Mouse (Mus musculus) bone marrow macrophage, adult 2 months (primary cell): ENCODE results near the gene Wars. TPM values are rescaled to one million over a fixed set of nuclear protein-coding genes. Genes with fewer than 3 reads are reported as not detected.

ENCODE experiments used
- H3K27ac ChIP-seq: 2 replicates; pipeline ENCODE4 v1.5.1; 2012; ENCODE audit warnings: low read depth, low read length; ENCODE audit not compliant: insufficient read depth
- H3K4me1 ChIP-seq: 2 replicates; pipeline ENCODE4 v1.6.1; 2012; ENCODE audit warnings: low read length; ENCODE audit not compliant: control insufficient read depth, insufficient read depth
- H3K4me3 ChIP-seq: 2 replicates; pipeline ENCODE4 v1.5.1; 2012; ENCODE audit warnings: mild to moderate bottlenecking, low read length, moderate library complexity; ENCODE audit not compliant: insufficient read depth
- CTCF ChIP-seq: IDR thresholded peaks from 2 replicates; pipeline ENCODE4 v1.5.1; 2012; ENCODE audit warnings: low read depth, mild to moderate bottlenecking, low read length, moderate library complexity
- POLR2A ChIP-seq: IDR thresholded peaks from 2 replicates; pipeline ENCODE4 v1.6.1; 2012; ENCODE audit warnings: mild to moderate bottlenecking, low read depth, low read length, borderline replicate concordance
- polyA plus RNA-seq: library from polyadenylated mRNA; stranded (reverse); fragments of >200 nt; gene quantifications from 2 replicates; pipeline ENCODE4 v1.2.4, GENCODE M21; 2012; ENCODE audit not compliant: missing spikeins, insufficient read depth, insufficient read length

Gene Wars
- polyA plus RNA-seq, result 20.5 and 24.8 TPM in 2 replicates

- TF ChIP-seq CTCF, result no peak
- TF ChIP-seq POLR2A, result 0 out of 2 replicates have a peak, but pooled peaks have one; percentile 17
- Histone ChIP-seq H3K4me1 (peaks cover 12% of the 10 kb centered on the region; the same call in 1 of the 2 replicates), H3K4me3 (peak within 1 kb of the TSS; percentile 79), H3K27ac (no peak within 1 kb of the TSS)
Measured at GRCm38 (mm10) chr12:108893715-108894431, at the start of gene Wars. TSS of gene Wars (minus strand) at chr12:108894174.

- no peak for TF ChIP-seq CTCF
- TF ChIP-seq POLR2A, result no peak
- H3K27ac ChIP-seq, result no peak overlapping the region
- no peak overlapping the region for H3K4me3 ChIP-seq
- peaks cover 6% of the 10 kb centered on the region for H3K4me1 ChIP-seq
Measured at GRCm38 (mm10) chr12:108942203-108942923, 48.4 kb upstream of the Wars start.

- Histone ChIP-seq H3K4me3 (no peak overlapping the region), H3K27ac (no peak overlapping the region), H3K4me1 (peaks cover 15% of the 10 kb centered on the region)
- no peak for TF ChIP-seq CTCF
- TF ChIP-seq POLR2A, result no peak
Measured at GRCm38 (mm10) chr12:108941282-108941681, 47.3 kb upstream of the Wars start.

GRCm38 (mm10) chr12:108940255-108940654 lies 46.3 kb upstream of the Wars start:
- Histone ChIP-seq H3K4me1 (peaks cover 15% of the 10 kb centered on the region), H3K27ac (no peak overlapping the region), H3K4me3 (no peak overlapping the region)
- TF ChIP-seq CTCF (no peak), POLR2A (no peak)

GRCm38 (mm10) chr12:108939317-108939716 lies 45.3 kb upstream of the Wars start:
- TF ChIP-seq POLR2A, result no peak
- TF ChIP-seq CTCF, result no peak
- no peak overlapping the region for H3K27ac ChIP-seq
- H3K4me3 ChIP-seq, result no peak overlapping the region
- peaks cover 15% of the 10 kb centered on the region for H3K4me1 ChIP-seq

GRCm38 (mm10) chr12:108938844-108939243 lies 44.9 kb upstream of the Wars start:
- H3K27ac ChIP-seq, result no peak overlapping the region
- peaks cover 15% of the 10 kb centered on the region for H3K4me1 ChIP-seq
- no peak for TF ChIP-seq POLR2A
- no peak for TF ChIP-seq CTCF
- no peak overlapping the region for H3K4me3 ChIP-seq

GRCm38 (mm10) chr12:108937506-108937905 lies 43.5 kb upstream of the Wars start:
- no peak overlapping the region for H3K27ac ChIP-seq
- peaks cover 15% of the 10 kb centered on the region for H3K4me1 ChIP-seq
- no peak for TF ChIP-seq CTCF
- no peak for TF ChIP-seq POLR2A
- H3K4me3 ChIP-seq, result no peak overlapping the region

- H3K4me3 ChIP-seq, result no peak overlapping the region
- no peak for TF ChIP-seq CTCF
- TF ChIP-seq POLR2A, result no peak
- no peak overlapping the region for H3K27ac ChIP-seq
- peaks cover 15% of the 10 kb centered on the region for H3K4me1 ChIP-seq
Measured at GRCm38 (mm10) chr12:108936834-108937233, 42.9 kb upstream of the Wars start.

- H3K4me3 ChIP-seq, result no peak overlapping the region
- TF ChIP-seq POLR2A (no peak), CTCF (no peak)
- H3K4me1 ChIP-seq, result peaks cover 27% of the 10 kb centered on the region
- no peak overlapping the region for H3K27ac ChIP-seq
Measured at GRCm38 (mm10) chr12:108934231-108934630, 40.3 kb upstream of the Wars start.

- Histone ChIP-seq H3K4me3 (no peak overlapping the region), H3K4me1 (peaks cover 21% of the 10 kb centered on the region), H3K27ac (no peak overlapping the region)
- no peak for TF ChIP-seq CTCF
- TF ChIP-seq POLR2A, result no peak
Measured at GRCm38 (mm10) chr12:108932113-108932512, 38.1 kb upstream of the Wars start.

GRCm38 (mm10) chr12:108931341-108932053 lies 37.5 kb upstream of the Wars start:
- Histone ChIP-seq H3K4me1 (peaks cover 17% of the 10 kb centered on the region), H3K27ac (no peak overlapping the region), H3K4me3 (no peak overlapping the region)
- TF ChIP-seq POLR2A, result no peak
- TF ChIP-seq CTCF, result no peak
